Mouse (Mus musculus) spleen, embryonic (tissue): Measurements from ENCODE around the gene Bhlhe23.

Experiments used
- CTCF ChIA-PET: fragments of 350-600 bp; sonication (Branson Sonifier 250); formaldehyde crosslinking; loops from one replicate; lab custom pipeline; 2022; lab: Charles Lee

Bhlhe23 gene

DNA sequence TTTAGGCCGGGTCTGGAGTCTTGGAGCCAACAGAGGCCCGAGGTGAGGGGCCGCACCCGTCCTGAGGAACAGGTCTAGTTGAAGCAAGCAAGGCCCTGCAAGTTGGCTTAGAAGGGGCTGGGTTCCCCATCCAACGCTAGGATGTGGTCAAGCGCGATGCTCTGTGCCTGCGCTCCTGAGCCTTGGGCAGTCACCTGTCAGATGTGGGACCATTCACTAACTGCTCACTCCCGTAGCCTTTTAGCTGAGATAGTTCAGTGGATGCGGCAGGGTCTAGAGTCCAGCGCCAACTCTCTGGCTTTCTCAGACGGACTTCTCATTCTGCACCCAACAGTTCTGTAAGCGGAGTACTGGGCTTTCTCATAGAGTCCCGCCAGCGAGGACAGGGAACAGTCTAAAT is 1.1 kb downstream of the Bhlhe23 start:
- CTCF ChIA-PET = no interaction called here

DNA sequence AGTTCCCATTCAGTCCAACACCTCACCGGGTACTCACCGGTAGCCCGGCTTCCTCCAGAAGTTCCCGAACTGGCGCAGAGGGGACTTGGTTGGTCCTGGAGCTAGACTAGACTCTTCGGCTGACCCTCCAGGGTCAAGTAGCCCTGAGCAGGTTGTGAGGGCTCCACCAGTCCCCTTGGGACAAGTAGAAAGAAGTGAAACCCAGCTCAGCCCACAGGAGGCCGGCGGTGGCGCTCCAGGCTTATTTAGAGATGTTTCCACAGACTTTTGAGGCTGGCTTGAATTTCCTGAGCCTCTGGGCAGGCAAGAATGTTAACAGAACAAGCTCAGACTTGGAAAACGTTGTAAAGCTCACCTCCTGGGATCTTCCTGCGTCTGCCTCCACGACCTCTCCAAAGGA is 1.5 kb downstream of the Bhlhe23 start:
- CTCF ChIA-PET = no interaction called here

DNA sequence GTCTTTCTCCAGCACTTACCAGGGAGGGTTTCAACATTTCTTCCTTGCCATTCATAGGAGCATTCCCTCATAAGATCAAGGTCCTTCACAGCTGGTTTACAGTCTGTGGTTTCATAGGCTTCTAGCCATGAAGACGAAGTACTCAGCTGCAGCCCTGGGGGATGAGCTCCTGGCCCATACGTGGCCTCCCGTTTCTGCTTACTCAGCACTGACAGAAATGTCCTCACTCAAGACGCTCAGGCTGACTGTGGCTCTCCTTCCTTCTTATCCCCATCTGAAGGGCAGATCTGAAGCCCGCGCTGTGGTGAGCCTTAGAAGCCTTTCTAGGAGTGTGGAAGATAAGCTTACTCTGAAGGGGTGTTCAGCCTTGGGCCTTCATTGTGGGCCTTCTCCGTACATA is 11.0 kb downstream of the Bhlhe23 start:
- CTCF ChIA-PET = no interaction called here

DNA sequence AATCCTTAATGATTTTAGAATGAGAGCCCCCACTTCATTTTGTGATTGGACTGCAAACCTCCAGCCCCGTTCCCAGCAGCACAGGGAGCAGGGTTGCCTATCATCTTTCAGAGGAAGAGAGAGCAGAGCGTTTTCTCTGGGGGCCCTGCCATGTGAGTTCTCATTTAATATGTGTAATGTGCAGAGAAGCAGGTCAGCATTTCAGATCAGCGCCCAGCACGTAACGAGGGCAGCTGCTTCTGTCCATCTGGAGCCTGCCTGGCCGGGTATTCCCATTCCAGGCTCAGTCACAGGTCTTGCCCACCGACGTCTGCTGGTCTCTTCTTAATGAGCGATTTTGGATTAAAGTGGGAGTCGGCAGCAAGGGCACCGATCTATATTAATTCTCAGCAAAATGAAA is 11.7 kb downstream of the Bhlhe23 start:
- CTCF ChIA-PET = no interaction called here

DNA sequence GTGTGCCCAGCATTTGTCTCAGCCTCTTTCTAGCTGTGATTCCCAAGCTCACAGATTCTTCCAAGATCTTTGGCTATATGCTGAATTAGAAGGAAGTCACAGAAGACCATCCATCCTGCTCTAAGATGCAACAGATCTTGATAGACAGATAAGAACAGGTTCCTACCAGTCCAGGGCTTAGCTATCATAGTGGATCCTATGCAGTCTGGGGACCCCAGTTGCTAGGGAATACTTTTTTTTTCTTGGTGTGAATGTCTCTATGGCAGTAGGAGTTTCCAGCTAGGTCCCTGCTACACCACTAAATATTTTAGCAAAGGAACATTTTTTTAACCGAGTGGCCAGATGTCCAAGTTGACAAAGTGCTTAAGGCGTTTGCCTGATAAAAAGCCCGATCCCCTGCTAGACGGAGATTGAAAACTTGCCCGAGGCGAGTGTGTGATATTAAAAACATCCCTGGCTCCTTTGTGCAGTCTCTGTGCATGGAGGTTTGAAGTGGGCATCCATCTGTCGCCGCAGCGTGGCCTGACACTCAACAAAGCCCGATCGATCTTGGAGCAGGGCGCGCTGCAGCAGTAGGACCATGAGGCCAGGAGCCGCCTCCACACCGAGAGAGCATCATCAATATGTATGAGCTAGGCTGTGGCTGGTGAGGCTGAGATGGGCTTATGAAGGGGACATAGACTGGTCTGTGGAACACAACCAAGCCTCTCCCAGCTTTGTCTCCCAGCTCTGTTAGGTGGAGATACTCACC is 18.0 kb downstream of the Bhlhe23 start:
- CTCF ChIA-PET = no interaction called here

DNA sequence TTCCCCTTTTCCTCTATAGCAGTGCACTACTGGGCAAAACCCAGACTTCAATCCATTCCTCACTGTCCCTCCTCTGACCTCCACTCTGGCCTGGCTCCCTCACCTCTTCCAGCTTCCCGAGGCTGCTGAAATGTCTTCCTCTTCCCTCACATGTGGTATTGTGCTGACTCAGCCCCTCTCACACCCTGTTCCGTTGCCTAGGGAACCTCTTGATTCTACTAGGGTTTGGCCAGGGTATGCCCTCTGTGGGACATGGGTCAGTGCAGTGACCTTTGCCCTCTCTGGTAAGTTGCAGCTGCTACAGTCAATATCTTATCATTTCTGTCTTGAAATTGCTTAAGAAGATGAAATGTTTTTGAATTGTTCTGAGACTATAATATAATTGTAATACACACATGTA is 19.9 kb downstream of the Bhlhe23 start:
- CTCF ChIA-PET = no interaction called here

DNA sequence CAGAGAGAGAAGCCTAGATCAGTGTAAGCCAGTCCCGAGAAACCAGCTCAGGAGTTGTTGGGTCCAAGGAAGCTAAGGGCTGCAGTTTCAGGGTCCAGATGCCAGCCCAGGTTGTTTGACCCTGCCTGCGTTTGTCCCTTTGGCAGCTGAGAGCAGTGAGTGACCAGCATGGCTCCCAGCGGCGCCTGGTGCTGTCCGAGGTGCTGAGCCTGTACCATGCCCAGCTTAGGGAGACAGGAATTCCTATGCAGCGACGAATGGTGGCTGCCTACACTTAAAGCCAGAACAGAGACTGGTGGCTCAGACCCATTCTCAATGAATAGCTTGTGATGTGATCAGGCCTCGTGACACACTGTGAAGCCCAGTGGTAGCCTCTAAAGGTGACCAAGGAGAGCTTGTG is 20.8 kb downstream of the Bhlhe23 start:
- CTCF ChIA-PET = no interaction called here

DNA sequence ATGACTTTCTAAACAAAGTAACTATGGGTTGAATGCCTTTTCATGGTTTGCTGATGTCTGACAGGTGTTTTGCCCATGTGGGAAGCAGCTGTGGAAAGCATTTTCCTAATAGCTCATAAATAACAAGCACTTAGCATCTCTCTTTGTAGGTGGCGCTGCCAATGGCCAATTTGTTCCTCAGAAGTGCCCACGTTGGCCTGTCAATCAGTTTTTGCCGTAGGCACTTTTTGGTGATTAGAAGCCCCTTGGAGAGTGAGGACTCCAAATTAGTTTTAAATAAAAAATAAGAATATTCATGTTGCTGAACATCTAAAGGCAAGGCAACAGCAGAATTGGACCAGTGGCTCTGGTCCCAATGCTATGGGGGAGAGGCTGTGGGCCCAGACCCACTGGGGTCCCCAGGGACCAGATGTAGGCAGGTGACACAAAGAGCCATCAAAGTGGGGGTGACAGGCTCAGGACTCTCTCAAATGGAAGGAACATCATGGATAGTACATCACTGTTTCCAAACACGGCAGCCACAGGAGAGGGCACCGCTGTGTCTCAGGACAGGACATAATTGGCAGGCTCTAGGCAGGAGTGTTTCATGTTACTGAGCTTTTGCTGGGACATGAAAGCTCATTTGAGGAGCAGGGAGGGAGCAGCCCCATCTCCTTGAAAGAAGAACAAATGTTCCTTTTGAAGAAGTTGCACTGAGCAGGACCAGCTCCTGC is 21.6 kb downstream of the Bhlhe23 start:
- CTCF ChIA-PET = no interaction called here

DNA sequence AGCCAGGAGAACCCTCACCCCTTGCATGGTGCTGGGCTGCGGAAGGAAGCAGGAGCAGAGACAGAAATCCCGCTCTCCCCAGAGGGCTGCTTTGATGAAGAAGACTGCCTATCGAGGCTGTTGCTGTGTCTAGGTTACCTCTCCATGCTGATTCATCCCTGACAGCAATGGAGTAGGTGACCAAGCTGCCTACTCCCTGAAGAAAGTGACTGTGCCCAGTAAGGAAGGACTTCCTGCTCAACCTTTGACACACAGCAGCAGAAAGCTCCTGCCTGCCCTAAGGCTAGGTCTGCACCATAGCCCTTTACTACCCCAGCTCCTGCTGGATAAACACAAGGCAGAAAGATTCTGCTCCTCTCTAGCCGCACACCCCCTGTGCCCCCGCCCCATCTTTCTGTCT is 27.8 kb downstream of the Bhlhe23 start:
- CTCF ChIA-PET = no interaction called here

DNA sequence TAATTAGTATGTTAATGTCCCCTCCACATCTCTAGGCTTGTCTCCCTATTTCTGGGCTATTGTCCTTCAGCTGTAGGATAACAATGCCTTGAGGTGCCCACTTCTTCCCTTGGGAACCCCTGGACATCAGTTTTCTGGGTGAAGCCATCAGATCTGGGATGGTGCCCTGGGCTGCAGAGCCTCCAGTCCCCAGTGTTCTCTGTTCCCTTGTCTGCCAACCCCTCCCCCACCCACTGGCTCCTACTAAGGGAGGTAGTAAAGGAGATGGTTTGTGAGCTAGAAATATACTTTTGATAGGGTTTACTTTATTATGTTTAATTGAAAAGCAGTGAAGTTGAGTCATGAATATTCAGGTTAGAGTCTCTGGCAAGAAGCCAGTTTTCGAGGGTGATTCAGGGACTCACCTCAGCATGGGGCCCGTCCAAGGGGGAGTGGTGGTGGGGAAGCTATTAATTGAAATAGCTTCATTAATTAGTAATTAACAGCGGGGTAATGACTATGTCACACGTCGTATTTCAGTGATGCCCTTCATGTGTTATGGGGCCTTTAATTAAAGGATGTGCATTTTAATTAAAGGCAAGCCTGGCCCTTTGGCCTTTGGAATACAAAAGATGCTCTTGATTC is 30.0 kb downstream of the Bhlhe23 start:
- CTCF ChIA-PET = no interaction called here

DNA sequence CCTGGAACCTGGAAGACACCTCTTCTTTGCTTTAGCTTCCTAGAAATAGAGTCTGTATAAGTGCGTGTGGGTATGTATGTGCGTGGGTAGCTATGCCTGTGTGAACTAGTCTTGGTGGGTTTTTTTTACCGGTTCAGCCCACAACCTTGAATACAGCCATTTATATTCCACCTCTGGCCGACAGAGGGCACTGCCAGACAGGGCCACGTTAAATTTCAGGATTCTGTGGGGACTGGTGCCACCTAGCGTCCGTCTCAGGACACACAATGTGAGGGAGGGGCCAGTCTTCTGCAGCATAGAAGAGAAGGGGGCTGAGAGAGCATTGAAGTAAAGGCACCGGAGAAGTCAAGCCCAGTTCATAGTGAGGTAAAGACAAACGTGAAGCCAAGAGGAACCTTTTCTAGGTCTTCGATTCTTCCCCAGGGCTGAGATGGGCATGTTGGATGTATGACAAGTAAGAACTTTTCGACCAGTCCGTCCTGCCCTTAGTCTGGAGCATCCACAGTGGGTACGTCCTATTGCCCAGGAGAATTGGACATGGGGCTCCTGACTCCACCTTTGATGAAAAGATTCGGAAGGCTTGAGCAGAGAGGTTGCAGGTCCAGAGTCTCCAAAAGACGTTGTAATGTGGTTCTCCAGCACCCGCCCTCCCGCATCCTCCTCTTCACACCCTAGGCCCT is 31.3 kb downstream of the Bhlhe23 start:
- CTCF ChIA-PET = interaction anchor here (1.7 kb wide), 1 partner anchor 64 kb away, joined by 4 read pairs; no protein-coding TSS in a partner anchor

DNA sequence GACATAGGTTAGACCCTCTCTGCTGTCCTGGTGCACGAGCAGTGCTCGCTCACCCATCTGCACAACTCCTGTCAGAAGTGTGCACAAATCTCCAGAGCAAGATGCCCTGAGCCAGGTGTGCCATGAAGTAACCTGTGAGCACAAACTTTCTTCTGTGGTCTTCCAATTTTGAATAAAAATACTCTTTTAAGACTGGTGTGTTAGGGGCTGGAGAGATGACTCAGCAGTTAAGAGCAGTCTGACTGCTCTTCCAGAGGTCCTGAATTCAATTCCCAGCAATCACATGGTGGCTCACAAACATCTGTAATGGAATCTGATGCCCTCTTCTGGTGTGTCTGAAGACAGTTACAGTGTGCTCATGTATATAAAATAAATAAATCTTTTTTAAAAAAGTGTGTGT is 33.4 kb downstream of the Bhlhe23 start:
- CTCF ChIA-PET = interaction anchor here (1.4 kb wide), 1 partner anchor 45 kb away, joined by 4 read pairs; no protein-coding TSS in a partner anchor

DNA sequence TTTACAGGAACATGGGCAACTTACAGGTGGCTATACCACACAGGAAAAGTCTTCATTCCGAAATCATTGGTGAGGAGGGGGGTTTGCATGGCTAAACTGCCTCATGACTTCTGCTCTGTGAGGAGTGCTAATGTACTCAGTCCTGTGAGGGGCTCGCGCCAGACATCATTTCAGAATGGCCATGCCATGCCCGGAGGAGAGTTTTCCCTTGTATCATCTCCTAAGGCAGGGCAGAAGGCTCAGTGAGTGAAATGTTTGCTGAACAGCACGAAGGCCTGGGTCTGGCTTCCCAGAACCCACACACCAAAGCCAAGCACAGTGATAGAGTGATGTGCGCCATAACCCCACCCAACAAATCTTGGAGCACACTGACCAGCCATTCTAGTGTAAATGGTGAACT is 33.9 kb downstream of the Bhlhe23 start:
- CTCF ChIA-PET = no interaction called here

DNA sequence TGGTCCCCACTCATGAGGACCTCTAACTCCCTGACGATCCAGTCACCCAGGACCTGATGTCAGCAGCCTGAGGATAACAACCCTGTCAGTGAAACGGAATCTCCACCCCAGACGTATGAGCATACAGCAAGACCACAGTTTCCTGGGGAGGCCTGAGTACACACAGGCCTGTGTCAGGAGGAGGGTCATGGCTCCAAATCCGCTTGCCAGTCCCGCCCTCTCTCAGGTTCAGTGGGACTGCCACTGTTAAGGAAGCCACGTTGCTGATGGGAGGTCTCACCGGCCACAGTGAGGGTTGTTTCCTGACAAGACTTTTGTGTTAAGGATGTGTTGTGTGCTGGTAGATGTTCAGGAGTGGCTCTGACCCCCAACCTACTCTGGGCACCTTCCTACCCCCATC is 35.3 kb downstream of the Bhlhe23 start:
- CTCF ChIA-PET = no interaction called here

DNA sequence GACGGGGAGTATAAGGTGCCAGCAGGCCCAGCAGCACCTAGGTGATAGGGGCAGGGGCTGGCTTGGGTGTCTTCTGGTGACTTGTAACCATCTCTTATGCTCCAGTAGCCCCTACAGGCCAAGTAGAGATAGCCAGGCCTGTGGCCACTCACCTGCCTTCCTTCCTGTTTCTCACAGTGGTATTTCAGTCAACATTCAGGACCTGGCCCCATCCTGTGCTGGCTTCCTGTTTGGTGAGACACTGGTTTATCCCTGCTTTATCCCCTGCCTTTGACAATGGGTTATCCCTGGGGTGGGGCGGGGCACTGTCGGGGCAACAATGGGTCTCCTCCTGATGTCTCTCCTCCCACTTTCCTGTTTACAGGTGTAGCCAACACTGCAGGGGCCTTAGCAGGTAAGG is 36.4 kb downstream of the Bhlhe23 start:
- CTCF ChIA-PET = no interaction called here

DNA sequence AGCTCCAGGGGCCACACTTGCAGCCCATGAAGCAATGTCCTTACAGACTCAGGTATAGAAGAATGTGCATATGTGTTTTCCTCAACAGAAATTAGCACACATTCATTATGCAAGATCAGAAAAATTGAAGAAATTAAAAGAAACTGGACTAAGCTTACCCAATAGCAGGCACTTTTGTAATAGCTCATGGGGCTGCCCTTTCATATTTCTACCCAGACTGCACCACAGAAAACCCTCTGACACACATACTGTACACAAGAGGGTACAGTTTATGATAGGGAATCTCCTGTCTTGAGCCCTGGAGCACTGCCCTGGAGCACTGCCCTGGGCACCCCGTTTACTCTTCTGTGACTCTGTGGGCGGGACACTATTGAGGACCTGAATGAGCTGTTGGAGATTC is 38.7 kb downstream of the Bhlhe23 start:
- CTCF ChIA-PET = no interaction called here

DNA sequence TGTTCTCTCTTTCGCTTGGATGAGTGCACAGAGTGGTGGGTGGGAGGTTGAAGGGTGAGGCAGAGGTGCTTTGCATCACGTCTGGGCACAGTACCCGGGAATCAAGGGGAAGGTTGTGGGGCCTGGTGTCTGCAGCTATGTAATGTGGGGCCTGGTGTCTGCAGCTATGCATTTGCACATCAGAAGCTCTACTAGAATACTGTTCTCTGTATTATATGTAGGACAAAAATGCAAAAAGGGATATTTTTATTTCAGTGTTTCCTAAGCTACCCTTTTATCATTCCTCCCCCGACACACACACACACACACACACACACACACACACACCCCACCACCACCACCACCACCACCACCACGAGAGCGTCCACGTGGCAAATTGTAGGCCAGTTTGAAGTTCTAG is 41.5 kb downstream of the Bhlhe23 start:
- CTCF ChIA-PET = no interaction called here

DNA sequence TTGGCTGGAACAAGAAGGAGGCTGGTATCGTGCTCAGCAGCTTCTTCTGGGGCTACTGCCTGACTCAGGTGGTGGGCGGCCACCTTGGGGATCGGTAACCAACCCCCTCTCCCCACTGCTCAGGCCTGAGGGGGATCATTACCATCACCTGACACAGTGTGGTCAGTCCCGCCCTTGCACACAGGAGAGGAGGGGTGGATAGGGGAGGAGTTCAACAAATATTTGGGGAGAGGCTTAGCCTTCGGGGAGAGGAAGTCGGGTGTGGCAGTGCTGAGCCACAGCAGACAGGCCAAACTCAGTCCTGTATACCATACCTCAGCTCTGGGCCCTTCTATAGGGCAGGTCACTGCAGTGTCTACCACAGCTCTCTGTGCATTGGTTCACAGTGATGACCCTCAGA is 44.7 kb downstream of the Bhlhe23 start:
- CTCF ChIA-PET = no interaction called here

DNA sequence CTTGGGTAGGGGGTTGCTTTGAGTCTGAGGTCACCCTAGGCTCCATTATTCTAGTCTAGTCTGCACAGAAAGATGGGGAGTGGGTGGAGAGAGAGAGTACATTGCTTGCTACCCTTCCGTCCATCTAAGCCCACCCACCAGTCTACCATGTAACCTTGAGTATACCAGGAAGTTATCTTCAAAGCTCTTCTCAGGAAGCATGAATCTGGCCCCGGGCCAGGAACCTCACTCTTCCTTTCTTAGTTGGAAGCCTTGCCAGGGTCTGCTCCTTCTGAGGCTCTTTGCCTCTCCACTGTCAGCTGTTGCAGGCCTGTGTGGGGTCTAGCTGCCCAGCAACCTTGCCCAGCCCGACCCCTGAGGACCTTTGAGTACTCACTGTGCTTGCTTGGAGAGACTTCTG is 45.7 kb downstream of the Bhlhe23 start:
- CTCF ChIA-PET = interaction anchor here (0.6 to 1.0 kb wide), 2 partner anchors 25 to 73 kb away, joined by 3 to 5 read pairs; no protein-coding TSS in a partner anchor

DNA sequence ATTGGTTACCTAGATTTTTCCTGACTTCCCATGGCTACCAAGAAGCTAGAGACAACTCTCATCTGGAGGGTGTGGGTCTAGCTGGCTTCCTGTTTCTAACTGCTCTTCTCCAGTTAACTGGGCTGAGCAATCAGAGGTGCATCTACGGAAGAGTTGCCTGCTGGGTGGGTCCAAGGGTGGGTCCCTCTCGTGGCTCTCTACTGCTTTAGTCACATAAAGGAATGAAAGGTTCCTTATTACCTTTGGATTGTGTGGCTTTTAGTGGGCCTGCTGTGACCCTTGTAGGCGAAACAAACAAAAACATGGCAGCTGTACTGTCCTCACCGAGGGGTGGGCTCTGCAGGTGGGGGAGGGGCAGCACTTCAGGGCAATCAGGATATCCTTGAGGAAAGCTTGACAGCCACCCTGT is 49.1 kb downstream of the Bhlhe23 start:
- CTCF ChIA-PET = interaction anchor here (0.6 to 1.5 kb wide), 2 partner anchors 8 to 17 kb away, joined by 3 to 4 read pairs; no protein-coding TSS in a partner anchor

DNA sequence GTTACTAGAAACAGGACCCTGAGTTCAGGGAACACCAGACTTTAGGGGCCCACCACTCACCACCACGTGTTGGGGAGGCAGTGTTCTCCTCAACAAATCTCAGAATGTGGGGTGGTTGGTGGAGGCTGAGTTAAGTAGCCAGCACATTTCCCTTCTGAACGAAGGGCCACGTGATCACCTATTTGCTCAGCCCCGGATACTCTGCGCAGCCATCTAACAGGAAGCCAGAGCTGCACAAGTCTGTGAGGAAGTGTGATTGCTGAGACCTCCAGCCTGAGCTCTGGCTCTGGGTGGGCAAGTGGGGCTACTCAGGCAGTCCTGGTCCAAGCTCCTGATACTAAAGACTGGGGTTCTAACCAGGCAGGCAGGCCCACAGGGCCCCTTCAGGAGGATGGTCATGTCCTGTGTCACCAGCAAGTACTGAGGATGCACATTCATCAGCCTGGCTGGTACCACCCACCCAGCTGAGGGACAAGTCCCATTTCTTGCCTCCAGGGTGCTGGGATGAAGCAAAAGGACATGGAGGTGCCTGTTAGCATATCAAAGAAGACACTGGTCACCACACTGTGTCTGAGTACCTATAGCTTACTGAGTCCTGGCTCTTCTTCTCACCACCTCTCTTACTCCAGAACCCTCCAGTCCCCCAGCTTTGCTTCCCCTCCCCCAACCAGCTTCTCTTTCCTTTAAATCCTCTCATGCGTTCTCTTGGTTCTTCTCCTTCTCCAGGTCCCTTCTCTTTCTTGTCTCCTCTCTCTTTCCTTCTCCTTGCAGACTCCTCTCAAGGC is 49.9 kb downstream of the Bhlhe23 start:
- CTCF ChIA-PET = interaction anchor here (0.6 to 0.8 kb wide), 2 partner anchors 17 to 598 kb away, joined by 3 to 9 read pairs; partner anchors contain the start of genes Dido1 and Gid8
